Mouse (Mus musculus) G1E (cell line): ENCODE results near the gene Celf2. TPM values are rescaled to one million over a fixed set of nuclear protein-coding genes. Genes with fewer than 3 reads are reported as not detected.

Experiments
- ATAC-seq: 2 replicates; pipeline ENCODE4 v1.8.0; 2016; ENCODE audit warnings: mild to moderate bottlenecking; ENCODE audit not compliant: insufficient number of reproducible peaks, poor library complexity, low FRiP score, severe bottlenecking; ENCODE audit errors: extremely low read depth
- DNase-seq: peaks from one replicate; pipeline ENCODE4 v3.0.0; 2012; ENCODE audit warnings: low spot score
- H3K27me3 ChIP-seq: 2 replicates; pipeline ENCODE4 v1.6.1; 2012; ENCODE audit warnings: mild to moderate bottlenecking, low read length, inconsistent platforms; ENCODE audit not compliant: insufficient read depth
- H3K36me3 ChIP-seq: replicated peaks from 2 replicates; pipeline ENCODE3; 2012; ENCODE audit warnings: mild to moderate bottlenecking, inconsistent platforms
- H3K4me1 ChIP-seq: 2 replicates; pipeline ENCODE4 v1.6.1; 2012; ENCODE audit warnings: low read depth, low read length, inconsistent platforms, mixed read lengths; ENCODE audit not compliant: insufficient read depth
- H3K4me3 ChIP-seq: 2 replicates; pipeline ENCODE4 v1.5.1; 2012; ENCODE audit warnings: low read depth, mild to moderate bottlenecking, inconsistent platforms, low read length, moderate library complexity, mixed read lengths
- H3K9me3 ChIP-seq: replicated peaks from 2 replicates; pipeline ENCODE4 v1.6.1; 2012; ENCODE audit warnings: inconsistent platforms
- CTCF ChIP-seq: IDR thresholded peaks from 2 replicates; pipeline ENCODE4 v1.5.1; 2012; ENCODE audit warnings: low read depth, low read length, inconsistent platforms, mixed read lengths
- GATA1 ChIP-seq: IDR thresholded peaks from 2 replicates; pipeline ENCODE4 v1.6.1; 2012; ENCODE audit warnings: borderline replicate concordance, low read length, inconsistent platforms, mixed read lengths
- GATA2 ChIP-seq: IDR thresholded peaks from 2 replicates; pipeline ENCODE4 v1.6.1; 2012; ENCODE audit warnings: low read depth, low read length, inconsistent platforms, borderline replicate concordance
- POLR2AphosphoS5 ChIP-seq: IDR thresholded peaks from 2 replicates; pipeline ENCODE4 v1.6.1; 2012; ENCODE audit warnings: low read depth, low read length, inconsistent platforms; ENCODE audit not compliant: insufficient replicate concordance
- TAL1 ChIP-seq: conservative IDR thresholded peaks from 2 replicates; pipeline ENCODE4 v1.6.1; 2012; ENCODE audit warnings: low read depth, low read length, inconsistent platforms, mixed read lengths
- polyA plus RNA-seq: library from polyadenylated mRNA; stranded (reverse); fragments of >175 nt; gene quantifications from 2 replicates; pipeline ENCODE4 v1.2.3, GENCODE M21; 2012
- total RNA-seq, 2 experiments: library from RNA; stranded (forward) in 1 of 2; stranded (reverse) in 1 of 2; fragments of 200-1000 nt in 1 of 2; fragments of >200 nt in 1 of 2; fragmentation: Nextera tagmentation in 1 of 2; gene quantifications; 2 replicates each; pipeline ENCODE4 v1.2.3; 2014 to 2017

Gene Celf2
- total and polyA plus RNA-seq, 3 experiments: 0.86 to 45.1 (median 14.2) TPM

- ATAC-seq (no peak), DNase-seq (no peak)
- Histone ChIP-seq H3K36me3 (no peaks in the 10 kb centered on the region), H3K9me3 (no peaks in the 10 kb centered on the region), H3K4me1 (no peaks in the 10 kb centered on the region), H3K27me3 (no peaks in the 10 kb centered on the region), H3K4me3 (no peak overlapping the region)
- TF ChIP-seq GATA2: no peak
- TF ChIP-seq GATA1: no peak
- TF ChIP-seq TAL1: no peak
- TF ChIP-seq CTCF: no peak
- no peak for TF ChIP-seq POLR2AphosphoS5
Measured at GRCm38 (mm10) chr2:6882236-6882885, 627.0 kb downstream of the Celf2 start.

GRCm38 (mm10) chr2:6880941-6881575 lies 628.3 kb downstream of the Celf2 start:
- TF ChIP-seq CTCF: no peak
- TF ChIP-seq TAL1: no peak
- no peak for TF ChIP-seq GATA1
- no peak for TF ChIP-seq GATA2
- no peak for TF ChIP-seq POLR2AphosphoS5
- Histone ChIP-seq H3K9me3 (no peaks in the 10 kb centered on the region), H3K4me1 (no peaks in the 10 kb centered on the region), H3K27me3 (no peaks in the 10 kb centered on the region), H3K36me3 (no peaks in the 10 kb centered on the region), H3K4me3 (no peak overlapping the region)
- DNase-seq: no peak
- no peak for ATAC-seq

- ATAC-seq (no peak), DNase-seq (no peak)
- H3K36me3 ChIP-seq: no peaks in the 10 kb centered on the region
- no peaks in the 10 kb centered on the region for H3K4me1 ChIP-seq
- H3K9me3 ChIP-seq: peaks cover 3% of the 10 kb centered on the region; the same call in 1 of the 2 replicates
- no peaks in the 10 kb centered on the region for H3K27me3 ChIP-seq
- H3K4me3 ChIP-seq: no peak overlapping the region
- TF ChIP-seq TAL1: no peak
- no peak for TF ChIP-seq GATA2
- no peak for TF ChIP-seq POLR2AphosphoS5
- TF ChIP-seq GATA1: no peak
- no peak for TF ChIP-seq CTCF
Measured at GRCm38 (mm10) chr2:6877094-6877493, 632.3 kb downstream of the Celf2 start.

- Histone ChIP-seq H3K36me3 (no peaks in the 10 kb centered on the region), H3K27me3 (no peaks in the 10 kb centered on the region), H3K4me1 (no peaks in the 10 kb centered on the region), H3K4me3 (no peak overlapping the region), H3K9me3 (peaks cover 5% of the 10 kb centered on the region; the same call in 1 of the 2 replicates)
- DNase-seq: no peak
- no peak for TF ChIP-seq POLR2AphosphoS5
- TF ChIP-seq TAL1: no peak
- no peak for ATAC-seq
Measured at GRCm38 (mm10) chr2:6876547-6876946, 632.8 kb downstream of the Celf2 start.

DNA sequence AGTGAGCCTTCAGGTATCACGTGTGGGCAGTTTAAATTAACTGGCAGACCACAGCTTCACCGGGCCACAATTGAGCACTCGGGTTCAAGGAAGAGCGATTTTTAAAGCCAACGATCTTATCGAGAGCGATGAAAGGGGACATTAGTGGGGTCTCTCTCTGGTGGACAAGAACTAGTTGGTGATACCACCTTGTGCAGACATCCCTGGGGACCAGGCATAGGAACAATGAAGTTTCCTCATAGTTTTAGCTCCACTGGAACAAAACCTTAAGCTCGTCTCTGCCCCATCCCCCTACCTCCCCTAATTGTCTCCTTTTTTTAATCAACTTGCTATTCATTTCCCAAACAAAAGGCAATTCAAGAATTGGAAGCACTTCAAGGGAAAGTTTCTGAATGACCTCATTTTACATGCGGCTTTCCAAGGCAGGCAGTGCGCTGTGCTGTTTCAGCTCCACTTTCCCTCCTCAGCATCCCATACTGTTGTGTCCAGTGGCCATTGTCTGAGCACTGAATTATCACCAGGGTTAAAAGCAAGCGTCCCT lies 634.2 kb downstream of the Celf2 start:
- H3K27me3 ChIP-seq: no peaks in the 10 kb centered on the region
- ATAC-seq (no peak), DNase-seq (no peak)
- H3K4me3 ChIP-seq: no peak overlapping the region
- peaks cover 5% of the 10 kb centered on the region; the same call in 1 of the 2 replicates for H3K9me3 ChIP-seq
- H3K4me1 ChIP-seq: no peaks in the 10 kb centered on the region
- TF ChIP-seq GATA1 (no peak), CTCF (no peak), GATA2 (no peak), TAL1 (no peak), POLR2AphosphoS5 (no peak)
- no peaks in the 10 kb centered on the region for H3K36me3 ChIP-seq

- ATAC-seq: no peak
- Histone ChIP-seq H3K4me3 (no peak overlapping the region), H3K9me3 (peaks cover 5% of the 10 kb centered on the region; the same call in 1 of the 2 replicates), H3K27me3 (no peaks in the 10 kb centered on the region), H3K4me1 (no peaks in the 10 kb centered on the region), H3K36me3 (no peaks in the 10 kb centered on the region)
- TF ChIP-seq GATA1 (no peak), TAL1 (no peak), POLR2AphosphoS5 (no peak), GATA2 (no peak), CTCF (no peak)
- no peak for DNase-seq
Measured at GRCm38 (mm10) chr2:6874266-6874955, 635.0 kb downstream of the Celf2 start.
